Mouse (Mus musculus) thymus, adult 18-20 months (tissue): Measurements from ENCODE around the gene Iqgap2.

ENCODE experiments used
- DNase-seq, 2 experiments: peaks; one replicate each; pipeline ENCODE4 v3.0.0; 2022; ENCODE audit warnings: mixed read lengths in 2 of 2

The Iqgap2 gene

DNA sequence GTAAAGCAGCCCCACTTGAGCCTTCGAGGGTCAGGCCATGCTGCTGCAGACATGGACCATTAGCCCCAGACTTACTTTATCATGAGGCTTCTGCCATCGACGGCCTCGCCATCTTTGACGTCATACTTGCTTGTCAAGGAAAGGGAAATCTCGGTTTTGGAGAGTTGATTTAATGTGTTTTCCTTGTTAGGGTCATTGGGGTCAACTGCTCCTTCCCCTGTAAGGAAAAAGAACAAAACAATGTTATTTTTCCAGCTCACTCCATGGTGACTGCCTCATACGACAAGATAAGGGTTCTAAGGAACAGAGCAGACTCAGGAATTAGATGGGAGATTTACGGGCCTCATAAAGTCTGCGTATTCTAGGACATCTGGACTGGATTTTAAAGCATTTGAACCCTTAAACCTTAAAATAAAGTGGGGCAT lies 245.0 kb downstream of the Iqgap2 start:
- DNase-seq, result no peak

GRCm38 (mm10) chr13:95643740-95644139 lies 248.0 kb downstream of the Iqgap2 start:
- DNase-seq, result no peak

DNA sequence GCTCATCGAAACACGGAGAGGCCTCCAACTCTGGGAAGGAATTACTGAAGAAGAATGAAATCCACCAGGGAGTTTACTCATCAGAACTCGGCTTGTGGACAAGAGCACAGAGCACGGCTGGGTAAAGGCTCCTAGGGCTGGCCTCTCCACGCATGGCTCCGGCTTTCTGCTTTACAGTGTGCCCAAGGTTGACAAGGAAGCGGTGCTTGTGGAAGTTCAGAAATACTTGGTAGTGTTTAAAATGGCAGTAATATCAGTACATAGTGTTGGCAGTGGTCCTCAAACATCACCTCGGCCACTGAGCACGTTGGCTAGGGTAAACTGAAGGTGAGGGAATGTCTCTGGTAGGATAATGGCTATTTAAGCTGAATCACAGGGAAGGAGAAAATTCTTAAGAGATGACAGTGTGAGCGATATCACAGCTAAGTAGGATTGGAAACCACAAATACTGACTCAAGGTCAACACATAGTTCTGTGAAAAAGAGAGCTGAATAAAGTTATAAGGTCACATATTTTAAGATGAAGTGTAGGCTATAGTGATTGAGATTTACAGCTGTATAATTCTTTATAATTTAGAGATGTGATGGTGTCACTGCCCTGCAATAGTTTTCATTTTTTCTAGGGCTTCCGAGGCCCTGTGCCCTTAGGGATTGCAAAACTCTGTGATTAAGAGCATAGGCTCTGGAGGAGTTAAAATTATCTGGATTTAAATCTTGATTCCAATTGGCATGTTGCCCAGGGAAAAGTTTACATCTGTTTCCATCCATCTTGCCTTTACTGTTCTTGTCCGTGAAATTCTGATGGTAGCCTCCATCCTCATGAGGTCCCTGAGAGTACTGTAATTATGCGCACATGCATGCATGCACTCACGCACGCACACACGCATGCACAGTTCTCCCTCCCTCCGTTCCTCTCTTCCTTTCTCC lies 250.4 kb downstream of the Iqgap2 start:
- DNase-seq, result no peak

DNA sequence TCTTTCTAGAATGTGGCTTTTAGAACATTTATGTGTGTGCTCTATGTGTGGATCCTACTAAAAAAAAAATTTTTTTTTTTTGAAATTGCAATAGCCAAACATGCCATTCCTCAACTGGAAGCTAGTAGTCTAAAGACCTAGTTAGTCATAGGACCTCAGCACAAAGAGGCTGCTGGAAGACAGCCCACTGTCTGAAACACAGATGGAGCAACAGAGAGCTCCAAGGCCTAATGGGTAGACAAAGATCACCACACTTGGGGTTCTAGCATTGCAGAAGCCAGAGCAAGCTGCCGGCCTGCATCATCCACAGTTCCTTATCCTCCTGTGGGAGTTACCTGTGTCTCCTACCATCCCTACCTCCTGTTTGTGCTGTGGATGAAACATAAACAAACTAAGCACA lies 251.3 kb downstream of the Iqgap2 start:
- DNase-seq, result no peak

DNA sequence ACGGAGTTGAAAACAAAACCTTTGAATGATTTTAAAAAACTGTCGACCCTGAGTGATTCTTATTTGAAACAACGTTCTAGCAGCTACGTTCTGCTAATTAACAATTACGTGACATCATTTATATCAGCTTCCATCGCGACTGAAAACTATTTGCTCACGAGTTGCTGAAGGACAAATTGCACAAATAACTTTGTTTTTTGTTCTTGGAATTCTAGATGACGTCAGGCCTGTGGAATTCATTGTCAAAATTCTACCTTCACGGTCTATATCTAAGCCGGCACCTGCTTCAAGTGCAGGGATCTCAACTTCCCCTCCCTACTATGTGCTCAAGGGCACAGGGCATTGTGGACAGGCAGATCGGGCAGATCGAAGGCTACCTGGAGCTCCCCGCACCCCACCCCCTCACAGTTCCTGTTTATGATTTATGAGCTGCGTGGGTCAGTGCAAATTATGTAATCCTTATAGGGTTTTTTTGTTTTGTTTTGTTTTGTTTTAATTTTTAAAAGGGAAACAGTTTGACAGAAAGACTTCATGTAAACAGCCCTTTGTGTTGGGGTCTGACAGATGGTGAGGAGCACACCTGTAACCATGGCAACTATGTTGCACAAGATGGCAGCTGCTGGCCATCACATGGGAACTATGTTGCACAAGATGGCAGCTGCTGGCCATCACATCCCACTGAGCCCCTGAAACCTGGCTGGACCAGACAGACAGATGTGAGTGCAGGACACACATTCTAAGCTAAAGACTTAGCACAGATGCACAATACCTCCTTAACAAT lies 252.2 kb downstream of the Iqgap2 start:
- no peak for DNase-seq

DNA sequence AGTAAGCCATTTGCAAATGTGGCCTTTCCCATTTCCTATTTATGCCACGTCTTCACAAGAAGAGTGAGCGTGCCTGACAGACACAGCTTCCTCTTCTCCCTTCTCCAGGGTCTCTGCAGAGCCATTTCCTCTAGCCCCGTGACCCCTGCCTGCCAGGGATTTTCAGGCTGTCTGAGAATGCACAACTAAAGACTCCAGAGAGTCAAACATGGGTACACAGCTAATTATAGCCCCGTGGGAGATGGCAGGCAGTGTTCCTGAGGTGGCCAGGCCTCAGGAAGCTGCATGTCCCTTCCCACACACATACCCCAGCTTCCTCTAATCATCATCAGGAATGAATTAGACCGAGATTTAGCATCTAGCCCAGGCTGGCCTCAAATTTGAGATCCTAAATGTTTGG lies 252.8 kb downstream of the Iqgap2 start:
- DNase-seq, result no peak

DNA sequence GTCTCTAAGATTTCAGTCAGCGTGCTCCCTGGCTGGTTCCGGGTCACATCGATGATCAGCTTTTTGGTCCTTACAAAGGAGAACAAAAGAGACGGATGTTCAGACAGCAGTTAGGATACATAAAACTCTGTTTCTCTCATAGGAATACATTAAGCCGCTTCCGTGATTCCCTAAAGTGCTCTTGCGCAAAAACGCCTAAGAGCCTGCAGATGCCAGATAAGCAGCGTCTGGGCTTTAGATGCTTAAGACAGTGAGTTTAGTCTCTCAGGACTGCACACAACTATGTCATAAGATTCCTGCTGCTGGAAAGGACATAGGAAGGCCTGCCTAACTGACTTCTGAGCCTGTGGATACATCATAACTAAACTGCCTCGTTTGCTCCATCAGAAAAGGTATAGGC lies 254.0 kb downstream of the Iqgap2 start:
- DNase-seq, result no peak

DNA sequence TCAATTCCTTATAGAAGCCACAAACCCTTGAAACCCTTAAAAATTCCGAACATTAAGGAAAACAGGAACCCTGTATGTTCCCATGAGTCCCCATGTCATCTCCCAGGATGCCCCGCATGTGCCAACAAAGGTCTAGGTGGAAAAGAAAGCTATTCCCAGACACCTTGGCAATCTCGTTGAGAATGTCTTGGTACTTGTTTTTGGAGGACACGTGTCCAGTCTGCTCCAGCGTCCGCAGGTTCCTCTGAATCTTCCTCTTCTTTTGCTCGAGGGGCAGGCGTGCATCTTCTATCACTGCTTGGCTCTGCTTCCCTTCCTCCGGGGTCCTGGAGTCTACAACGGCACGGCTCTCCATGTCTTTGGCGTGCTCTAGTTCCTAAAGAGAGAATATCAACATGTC lies 256.4 kb downstream of the Iqgap2 start:
- no peak for DNase-seq

DNA sequence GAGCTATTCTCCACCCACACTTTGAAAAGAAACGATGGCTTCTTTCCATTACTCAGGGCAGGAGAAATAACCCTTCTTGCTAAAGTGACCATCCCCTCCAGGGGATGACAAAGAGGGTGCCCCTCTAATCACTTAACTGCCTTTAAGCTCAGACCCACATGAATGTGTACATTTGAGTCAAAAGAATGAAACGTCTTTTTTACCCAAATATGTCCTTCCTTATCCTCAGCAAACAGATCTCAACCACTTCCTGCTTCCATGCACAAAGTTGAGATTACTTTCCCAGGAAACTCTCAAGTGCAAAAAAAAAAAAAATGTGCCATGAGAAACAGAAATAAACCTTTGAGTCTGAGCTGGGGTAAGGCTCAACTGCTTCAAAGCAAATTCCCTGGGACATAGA lies 257.3 kb downstream of the Iqgap2 start:
- DNase-seq, result no peak

DNA sequence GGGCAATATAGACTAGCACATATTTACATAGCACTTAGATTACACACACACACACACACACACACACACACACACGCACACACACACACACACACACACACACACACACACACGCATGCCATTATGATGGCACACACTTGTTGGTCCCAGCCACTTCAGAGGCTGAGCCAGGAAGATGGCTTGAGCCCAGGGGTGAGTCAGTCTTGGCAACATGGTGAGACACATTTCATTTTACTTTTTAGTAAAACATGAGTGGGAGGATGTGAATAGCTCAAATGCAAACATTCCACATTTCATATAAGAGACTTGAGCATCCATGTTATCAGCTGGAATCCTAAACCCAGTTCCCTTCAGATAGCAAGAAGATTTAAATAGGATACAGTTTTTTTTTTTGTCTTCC lies 258.3 kb downstream of the Iqgap2 start:
- DNase-seq, result no peak

DNA sequence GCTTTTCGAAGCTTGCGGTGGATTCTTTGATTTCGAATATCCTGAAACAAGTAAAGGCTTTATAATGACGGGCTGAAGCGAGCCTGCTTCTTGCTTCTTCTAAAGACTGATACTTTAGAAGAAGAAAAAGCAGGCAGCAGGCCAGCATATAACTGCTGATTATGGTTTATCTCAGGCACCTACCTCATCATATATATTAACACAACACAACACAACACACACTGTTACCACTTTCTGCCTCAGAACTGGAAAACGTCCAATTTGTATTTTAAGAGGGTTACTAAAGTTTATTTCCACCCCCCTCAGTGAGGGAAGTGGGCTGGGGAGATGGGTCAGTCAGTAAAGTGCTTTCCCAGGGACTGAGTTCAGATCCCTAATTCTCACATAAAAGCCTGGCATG lies 259.6 kb downstream of the Iqgap2 start:
- DNase-seq, result no peak

GRCm38 (mm10) chr13:95630747-95631146 lies 261.0 kb downstream of the Iqgap2 start:
- DNase-seq, result no peak

DNA sequence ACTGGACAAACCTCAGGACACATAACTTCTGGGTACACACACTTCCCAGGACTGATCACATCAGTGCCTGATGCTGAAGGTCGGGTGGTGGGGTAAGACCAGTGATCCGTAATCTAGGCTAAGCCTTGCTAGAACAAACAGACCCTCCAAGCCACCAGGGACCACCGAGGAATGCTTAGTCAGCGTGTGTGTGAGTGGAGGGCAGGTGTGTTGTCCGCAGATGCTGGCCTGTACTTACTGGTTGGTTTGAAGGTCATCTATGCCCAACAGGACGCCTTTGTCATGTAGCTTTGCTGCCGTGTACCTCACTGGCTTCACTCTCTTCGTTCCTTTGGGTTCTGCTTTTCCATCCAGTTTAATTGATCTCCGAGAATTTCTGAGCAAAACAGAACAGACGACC lies 262.0 kb downstream of the Iqgap2 start:
- no peak for DNase-seq

DNA sequence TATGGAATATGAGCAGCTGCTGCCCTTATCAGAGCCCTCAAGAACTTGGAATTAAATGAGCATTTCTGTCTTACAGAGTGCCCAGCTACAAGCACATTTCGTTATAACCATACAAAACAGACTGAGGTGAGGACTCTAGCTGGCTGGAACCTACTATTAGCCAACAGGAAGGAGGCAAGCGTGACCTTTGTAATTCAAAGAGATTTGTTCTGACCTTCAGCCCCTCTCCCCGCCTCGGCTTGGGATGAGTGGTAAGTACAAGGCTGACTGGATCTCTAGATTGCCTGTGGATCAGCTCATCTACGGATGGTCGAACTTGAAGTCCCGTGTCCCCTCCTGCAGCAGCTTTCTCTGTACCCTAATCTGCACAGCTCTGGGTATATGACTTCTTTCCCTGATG lies 265.0 kb downstream of the Iqgap2 start:
- DNase-seq, result no peak

DNA sequence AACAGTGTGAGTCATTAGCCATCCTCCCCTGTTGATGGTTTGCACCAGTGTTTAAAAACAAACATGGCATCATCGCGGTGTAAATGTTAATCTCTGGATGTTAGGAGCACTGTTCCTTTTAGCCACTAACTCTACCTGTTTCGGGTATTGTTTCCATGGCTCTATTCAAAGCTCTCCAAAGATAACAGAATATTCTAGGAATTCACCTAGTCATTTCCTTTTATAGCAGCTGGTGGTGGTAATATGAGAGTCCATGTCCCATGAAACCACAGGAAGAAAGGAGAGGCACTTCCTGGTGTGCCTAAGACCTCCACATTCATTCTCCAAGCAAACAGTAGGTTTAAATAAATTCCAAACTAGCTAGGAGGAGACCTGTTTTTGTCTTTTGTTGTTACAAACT lies 268.7 kb downstream of the Iqgap2 start:
- DNase-seq, result no peak

- no peak for DNase-seq
These were observed 270.2 kb downstream of the Iqgap2 start for GRCm38 (mm10) chr13:95621563-95621962.

- no peak for DNase-seq
These were observed 272.9 kb downstream of the Iqgap2 start for GRCm38 (mm10) chr13:95618859-95619258.

- DNase-seq, result peak; percentile 77 to 78
These were observed 273.4 kb downstream of the Iqgap2 start, which contains the start of gene F2r for GRCm38 (mm10) chr13:95618309-95618712. TSS of gene F2r (minus strand) at chr13:95618487.

DNA sequence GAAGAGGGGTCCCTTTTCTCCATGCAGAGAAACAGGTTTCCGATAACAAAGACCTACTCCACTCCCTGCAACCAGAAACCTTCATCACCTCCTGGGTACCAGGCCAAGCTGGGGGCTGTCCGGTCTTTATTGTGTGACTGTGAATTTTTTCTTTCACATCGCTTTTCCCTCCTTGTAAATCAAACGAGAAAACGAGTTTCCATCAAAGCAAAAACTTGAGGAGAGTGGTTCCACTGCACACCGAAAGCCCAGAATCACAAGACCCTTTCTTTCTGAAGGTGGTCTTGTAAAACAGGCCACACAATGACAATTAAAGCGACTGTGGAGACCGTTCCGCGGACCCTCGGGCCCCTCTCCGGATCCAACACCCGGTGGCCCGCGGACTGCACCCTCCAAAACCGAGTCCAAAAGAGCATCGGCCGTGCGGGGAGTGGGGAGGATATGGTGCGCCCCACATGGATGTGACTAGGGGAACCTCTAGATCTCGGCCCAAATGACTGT lies 274.0 kb downstream of the Iqgap2 start:
- DNase-seq, result no peak

DNA sequence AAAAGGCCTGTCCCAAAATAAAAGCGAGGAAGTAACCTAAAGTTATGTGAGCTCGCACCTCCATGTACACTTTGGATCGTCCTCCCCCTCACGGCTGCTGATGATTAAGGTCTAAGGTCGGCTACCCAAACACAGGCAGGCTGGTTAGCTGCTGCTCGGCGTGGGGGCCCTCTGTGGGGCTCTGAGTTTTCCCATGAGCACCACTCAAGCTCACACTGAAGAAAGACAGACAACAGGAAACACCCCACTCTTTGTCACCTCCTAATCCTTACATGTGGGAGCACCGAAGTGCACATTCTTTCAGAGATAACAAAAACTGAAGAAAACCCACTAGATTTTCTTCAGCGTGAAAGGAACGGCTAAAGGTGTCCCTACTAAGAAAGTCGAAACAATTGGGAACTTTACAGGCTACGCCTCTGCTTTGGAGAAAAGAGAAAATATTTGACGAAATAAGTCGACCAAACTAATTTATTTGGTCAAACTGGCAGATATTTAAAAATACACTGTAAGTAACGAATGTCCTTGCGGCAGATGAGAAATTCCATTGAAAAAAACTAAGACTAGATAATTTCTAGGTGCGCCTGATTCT lies 274.5 kb downstream of the Iqgap2 start:
- peak; percentile 16 to 32 for DNase-seq

DNA sequence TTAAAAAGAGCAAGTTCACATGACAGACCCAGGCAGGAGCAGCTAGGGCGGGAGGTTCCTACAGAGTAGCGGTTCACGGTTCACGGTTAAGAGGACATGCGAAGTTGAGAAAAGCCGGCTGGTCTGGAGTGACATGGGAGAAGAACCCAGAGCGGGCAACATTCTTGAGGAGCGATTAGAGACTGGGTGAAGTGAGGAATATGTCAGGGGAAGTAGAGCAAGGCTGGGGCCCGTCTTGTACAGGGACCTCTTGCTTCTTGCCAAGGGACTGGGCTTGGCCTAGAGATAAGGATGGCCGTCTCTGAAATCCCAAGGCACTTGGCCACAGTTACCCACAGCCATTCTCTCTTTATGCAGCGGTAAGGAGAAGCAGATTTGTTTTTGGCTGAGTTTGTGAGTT lies 275.2 kb downstream of the Iqgap2 start:
- DNase-seq, result no peak

- no peak for DNase-seq
These were observed 277.0 kb downstream of the Iqgap2 start for GRCm38 (mm10) chr13:95614757-95615156.

- DNase-seq, result no peak
These were observed 279.5 kb downstream of the Iqgap2 start for GRCm38 (mm10) chr13:95612243-95612642.
